Mouse (Mus musculus): ENCODE measurements around the gene Actn4.

DNA sequence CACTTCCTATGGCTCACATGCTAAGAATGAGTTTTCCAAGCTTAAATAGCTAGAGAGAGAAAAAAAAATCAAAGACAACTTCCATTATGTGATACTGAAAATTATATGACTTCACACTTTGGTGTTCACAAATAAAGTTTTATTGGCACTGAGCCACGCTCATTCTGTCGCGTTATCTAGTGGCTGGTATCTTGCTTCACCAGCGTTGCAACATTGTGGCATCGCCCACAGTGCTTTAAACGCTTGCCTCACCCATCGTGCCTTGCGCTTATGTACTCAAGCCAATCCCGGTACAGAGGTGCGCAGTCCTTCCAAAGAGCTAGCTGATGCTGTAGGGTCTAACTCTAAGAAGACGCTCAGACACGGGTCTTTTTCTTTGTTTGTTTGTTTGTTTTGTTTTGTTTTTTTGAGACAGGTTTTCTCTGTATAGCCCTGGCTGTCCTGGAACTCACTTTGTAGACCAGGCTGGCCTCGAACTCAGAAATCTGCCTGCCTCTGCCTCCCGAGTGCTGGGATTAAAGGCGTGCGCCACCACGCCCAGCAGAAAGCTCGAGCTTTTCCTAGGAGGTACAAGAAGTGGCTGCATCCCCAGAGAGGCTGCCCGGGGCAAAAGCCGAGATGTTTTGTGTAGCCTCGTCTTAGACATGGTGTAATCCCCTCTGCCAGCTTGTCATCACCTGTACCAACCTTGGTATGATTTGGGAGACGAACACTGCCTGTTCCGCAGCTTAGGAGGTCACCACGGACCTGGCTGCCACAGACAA lies 91.1 kb downstream of the Actn4 start:
- TF ChIP-seq CHD2 (IDR thresholded peaks at IDR 0.05; ENCODE audit: low read depth, low read length): no peak
- TF ChIP-seq ZNF384 (IDR thresholded peaks at IDR 0.05; ENCODE audit: low read depth, low read length): no peak
- TF ChIP-seq HCFC1 (IDR thresholded peaks at IDR 0.05; ENCODE audit: borderline replicate concordance, insufficient read depth, low read length): no peak
